Mouse (Mus musculus) liver, embryonic 14.5 days (tissue): ENCODE data around the gene Cnot2.

Experiments used
- CTCF ChIP-seq: IDR thresholded peaks from 2 replicates; pipeline ENCODE4 v1.5.1; 2016; ENCODE audit warnings: antibody characterized with exemption, low read depth, control low read depth
- EP300 ChIP-seq: IDR thresholded peaks from 2 replicates; pipeline ENCODE4 v1.6.1; 2016; ENCODE audit warnings: antibody characterized with exemption, low read depth

- no peak for TF ChIP-seq CTCF
- TF ChIP-seq EP300, result no peak
Measured at GRCm38 (mm10) chr10:116626009-116626408, 44.7 kb upstream of the Cnot2 start.
